Mouse (Mus musculus) liver (tissue): ENCODE measurements around the gene Gm21541.
"Not testable (repeated sequence)": the region's sequence is repeated elsewhere in the genome, so short reads cannot be mapped to it uniquely, and the experiment has no call there.

Source experiments
- DNase-seq: peaks from one replicate; pipeline ENCODE4 v3.0.0-alpha.2; 2020; ENCODE audit warnings: mixed read lengths

The Gm21541 gene

DNA sequence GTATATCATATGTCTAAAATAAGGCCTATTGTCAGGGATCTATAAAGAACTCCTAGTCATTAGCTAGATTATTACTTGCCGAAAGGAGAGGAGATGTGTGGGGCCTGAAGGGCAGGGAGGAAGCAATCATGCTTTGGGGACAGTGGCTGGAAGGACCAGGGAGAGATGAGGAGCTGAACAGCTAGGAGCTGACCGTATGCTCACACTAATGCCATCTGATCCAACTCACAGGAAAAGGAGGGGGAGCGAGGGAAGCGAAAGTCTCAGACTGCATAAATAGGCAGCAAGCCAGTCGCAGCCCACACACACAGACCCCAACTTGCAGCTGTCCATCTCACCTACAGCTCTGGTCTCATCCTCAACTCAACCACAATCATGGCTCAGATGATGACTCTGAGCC is at the start of gene Gm21541:
TSS of gene Gm21541 (plus strand) at position 301 of the 400 bp plus-strand sequence.
- not testable (repeated sequence) for DNase-seq

DNA sequence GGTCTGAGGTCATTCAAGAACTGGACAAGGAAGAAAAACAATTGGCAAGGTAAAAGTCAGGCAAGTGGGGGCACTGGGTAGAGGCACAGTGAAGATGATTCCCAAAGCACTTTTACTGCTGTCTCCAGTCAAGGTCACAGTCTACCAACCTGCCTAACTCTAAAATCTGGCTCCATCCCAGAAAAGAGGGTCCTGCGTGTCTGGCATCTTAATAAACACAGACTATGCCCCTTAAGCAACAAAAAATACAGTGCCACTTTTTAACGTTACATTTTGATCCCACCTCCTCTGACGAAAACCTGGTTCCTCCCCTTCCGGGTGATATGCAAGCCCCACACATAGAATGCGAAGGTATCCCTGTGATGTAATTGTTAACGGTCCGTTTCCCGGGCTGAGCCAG is 37.9 kb downstream of the Gm21541 start, which contains the start of gene Gm20878:
TSS of gene Gm20878 (plus strand) at position 301 of the 400 bp plus-strand sequence.
- not testable (repeated sequence) for DNase-seq
